Mouse (Mus musculus): ENCODE results near the gene Gm7137.
A peak's percentile ranks its signal among the peaks of the same experiment; 100 is the strongest.
"Not testable (repeated sequence)": the region's sequence is repeated elsewhere in the genome, so short reads cannot be mapped to it uniquely, and the experiment has no call there.

The Gm7137 gene

GRCm38 (mm10) chr10:77787876-77788275 is at the start of gene Gm7137:
TSS of gene Gm7137 (minus strand) at chr10:77788200.
- not testable (repeated sequence) for DNase-seq

- DNase-seq: no peak
Measured at GRCm38 (mm10) chr10:77835647-77836046, 47.6 kb upstream of the Gm7137 start, which contains the start of gene Krtap10-10. TSS of gene Krtap10-10 (plus strand) at chr10:77835947.

GRCm38 (mm10) chr10:77826951-77827350 is 39.0 kb upstream of the Gm7137 start, which contains the start of gene Krtap10-4:
TSS of gene Krtap10-4 (minus strand) at chr10:77827095.
- DNase-seq: no peak

GRCm38 (mm10) chr10:77819203-77819602 is 31.2 kb upstream of the Gm7137 start:
- DNase-seq: no peak

- DNase-seq: no peak
Measured at GRCm38 (mm10) chr10:77818523-77818922, 30.5 kb upstream of the Gm7137 start.

GRCm38 (mm10) chr10:77815514-77815913 is 27.5 kb upstream of the Gm7137 start:
- DNase-seq: peak; percentile 6 to 9

- DNase-seq: no peak
Measured at GRCm38 (mm10) chr10:77814382-77814781, 26.4 kb upstream of the Gm7137 start, which contains the start of gene Gm2696. TSS of gene Gm2696 (plus strand) at chr10:77814682.

GRCm38 (mm10) chr10:77811743-77812142 is 23.7 kb upstream of the Gm7137 start, which contains the start of gene Gm9507:
TSS of gene Gm9507 (minus strand) at chr10:77811843.
- DNase-seq: no peak

GRCm38 (mm10) chr10:77804095-77804494 is 16.1 kb upstream of the Gm7137 start:
- DNase-seq: no peak

GRCm38 (mm10) chr10:77798921-77799508 is 11.0 kb upstream of the Gm7137 start, which contains the start of gene Gm19668:
TSS of gene Gm19668 (minus strand) at chr10:77799133.
- DNase-seq: no peak

- not testable (repeated sequence) for DNase-seq
Measured at GRCm38 (mm10) chr10:77798164-77798920, 10.3 kb upstream of the Gm7137 start.

- DNase-seq: no peak
Measured at GRCm38 (mm10) chr10:77797677-77798076, 9.7 kb upstream of the Gm7137 start.

- DNase-seq: no peak
Measured at GRCm38 (mm10) chr10:77794976-77795375, 7.0 kb upstream of the Gm7137 start, which contains the start of gene Gm9639. TSS of gene Gm9639 (minus strand) at chr10:77795076.

GRCm38 (mm10) chr10:77788621-77789020 is 621 bp upstream of the Gm7137 start:
- no peak for DNase-seq

GRCm38 (mm10) chr10:77783396-77783795 is 4.6 kb downstream of the Gm7137 start:
- DNase-seq: not testable (repeated sequence)

GRCm38 (mm10) chr10:77782442-77782841 is 5.6 kb downstream of the Gm7137 start, which contains the start of gene Gm3250:
TSS of gene Gm3250 (minus strand) at chr10:77782542.
- not testable (repeated sequence) for DNase-seq

- DNase-seq: not testable (repeated sequence)
Measured at GRCm38 (mm10) chr10:77776844-77777243, 11.2 kb downstream of the Gm7137 start, which contains the start of gene Gm7138. TSS of gene Gm7138 (minus strand) at chr10:77776944.

GRCm38 (mm10) chr10:77772142-77772541 is 15.9 kb downstream of the Gm7137 start:
- not testable (repeated sequence) for DNase-seq

GRCm38 (mm10) chr10:77771225-77771624 is 16.8 kb downstream of the Gm7137 start, which contains the start of gene Gm3238:
TSS of gene Gm3238 (minus strand) at chr10:77771325.
- DNase-seq: not testable (repeated sequence)

- DNase-seq: no peak
Measured at GRCm38 (mm10) chr10:77769727-77770126, 18.3 kb downstream of the Gm7137 start.

GRCm38 (mm10) chr10:77759582-77759981 is 28.4 kb downstream of the Gm7137 start, which contains the start of gene Gm3233:
TSS of gene Gm3233 (minus strand) at chr10:77759682.
- not testable (repeated sequence) for DNase-seq

- no peak for DNase-seq
Measured at GRCm38 (mm10) chr10:77753448-77753847, 34.6 kb downstream of the Gm7137 start.

- DNase-seq: not testable (repeated sequence)
Measured at GRCm38 (mm10) chr10:77752312-77752711, 35.7 kb downstream of the Gm7137 start.

Data from lung, adult 18-20 months (tissue).